Mouse (Mus musculus) liver, adult 2 months (tissue): ENCODE measurements around the gene Nova1. TPM values are rescaled to one million over a fixed set of nuclear protein-coding genes. Genes with fewer than 3 reads are reported as not detected.

Experiments used
- DNase-seq: peaks from one replicate; pipeline ENCODE4 v3.0.0-alpha.2; 2011; ENCODE audit warnings: low read depth, low spot score; ENCODE audit errors: extremely low read depth
- H3K27ac ChIP-seq: fragments of 200-500 bp; replicated peaks from 2 replicates; pipeline ENCODE4 v1.5.1; 2012; ENCODE audit warnings: low read depth, mild to moderate bottlenecking, control low read depth, inconsistent platforms, low read length; ENCODE audit not compliant: insufficient read depth
- H3K27me3 ChIP-seq: fragments of 200-500 bp; 2 replicates; pipeline ENCODE4 v1.6.1; 2012; ENCODE audit warnings: mild to moderate bottlenecking, moderate library complexity, low read length, inconsistent platforms; ENCODE audit not compliant: control insufficient read depth, insufficient read depth
- H3K36me3 ChIP-seq: fragments of 200-500 bp; 2 replicates; pipeline ENCODE4 v1.6.1; 2012; ENCODE audit warnings: low read length, inconsistent platforms; ENCODE audit not compliant: control insufficient read depth, insufficient read depth
- H3K4me1 ChIP-seq: fragments of 200-500 bp; 2 replicates; pipeline ENCODE4 v1.6.1; 2011; ENCODE audit warnings: low read length; ENCODE audit not compliant: control insufficient read depth, insufficient read depth
- H3K4me3 ChIP-seq: fragments of 200-500 bp; 2 replicates; pipeline ENCODE4 v1.5.1; 2011; ENCODE audit warnings: low read depth, mild to moderate bottlenecking, control low read depth, low read length, moderate library complexity; ENCODE audit not compliant: insufficient read depth
- H3K79me2 ChIP-seq: fragments of 200-500 bp; 2 replicates; pipeline ENCODE4 v1.6.1; 2012; ENCODE audit warnings: inconsistent platforms, mild to moderate bottlenecking, low read length, moderate library complexity; ENCODE audit not compliant: control insufficient read depth, insufficient read depth
- H3K9ac ChIP-seq: fragments of 200-500 bp; 2 replicates; pipeline ENCODE4 v1.6.1; 2012; ENCODE audit warnings: low read depth, mild to moderate bottlenecking, control low read depth, inconsistent platforms, low read length
- CTCF ChIP-seq: fragments of 200-500 bp; IDR thresholded peaks from 2 replicates; pipeline ENCODE4 v1.5.1; 2011; ENCODE audit warnings: low read depth, low read length, control low read depth
- POLR2A ChIP-seq: fragments of 200-500 bp; IDR thresholded peaks from 2 replicates; pipeline ENCODE4 v1.6.1; 2011; ENCODE audit warnings: low read length, control low read depth; ENCODE audit not compliant: insufficient read depth; ENCODE audit errors: extremely low read depth
- whole genome bisulfite sequencing: fragments of 180-500 bp; shearing (Covaris S2); methylation state at CpG from one replicate; pipeline ENCODE4 v1.1.7; 2018; 5-methylcytosine and 5-hydroxymethylcytosine counted together
- polyA plus RNA-seq: library from polyadenylated mRNA; depleted of rRNA; stranded (reverse); fragments of >200 nt; gene quantifications from 2 replicates; pipeline ENCODE4 v1.2.3, GENCODE M21; 2012
- total RNA-seq: library from RNA; depleted of rRNA; stranded (reverse); fragments of >200 nt; gene quantifications from 2 replicates; pipeline ENCODE4 v1.2.3, GENCODE M21; 2014

Nova1 gene
- total and polyA plus RNA-seq, 2 experiments, result not detected

DNA sequence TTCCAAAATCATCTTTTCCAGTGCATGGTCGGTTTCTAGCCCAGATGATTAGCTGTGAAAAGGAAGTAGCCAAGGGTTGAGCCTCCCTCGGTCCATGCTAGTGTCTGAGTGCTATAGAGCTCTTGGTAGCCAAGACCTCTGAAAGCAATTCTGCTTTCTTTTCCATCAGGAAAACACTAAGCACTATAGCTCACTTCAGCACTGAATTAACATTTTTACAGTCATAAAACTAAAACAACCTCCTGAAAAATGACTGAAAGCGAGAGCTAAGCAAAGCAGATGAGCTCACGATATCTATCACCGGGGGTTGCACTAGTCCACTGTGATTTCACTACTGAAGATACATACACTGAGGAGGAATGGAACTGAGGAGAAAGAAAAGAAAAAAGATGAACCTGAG, 3.0 kb downstream of the Nova1 start:
- no peak overlapping the region for H3K27ac ChIP-seq
- peaks cover 8% of the 10 kb centered on the region; the same call in 1 of the 2 replicates for H3K27me3 ChIP-seq
- no peak overlapping the region for H3K4me3 ChIP-seq
- no peak overlapping the region for H3K9ac ChIP-seq
- 85% methylated on average over 5 of the region's 5 CpGs for WGBS
- H3K79me2 ChIP-seq, result no peaks in the 10 kb centered on the region
- no peak for TF ChIP-seq POLR2A
- TF ChIP-seq CTCF, result no peak
- DNase-seq, result no peak
- no peaks in the 10 kb centered on the region for H3K36me3 ChIP-seq
- peaks cover 2% of the 10 kb centered on the region; the same call in 1 of the 2 replicates for H3K4me1 ChIP-seq

DNA sequence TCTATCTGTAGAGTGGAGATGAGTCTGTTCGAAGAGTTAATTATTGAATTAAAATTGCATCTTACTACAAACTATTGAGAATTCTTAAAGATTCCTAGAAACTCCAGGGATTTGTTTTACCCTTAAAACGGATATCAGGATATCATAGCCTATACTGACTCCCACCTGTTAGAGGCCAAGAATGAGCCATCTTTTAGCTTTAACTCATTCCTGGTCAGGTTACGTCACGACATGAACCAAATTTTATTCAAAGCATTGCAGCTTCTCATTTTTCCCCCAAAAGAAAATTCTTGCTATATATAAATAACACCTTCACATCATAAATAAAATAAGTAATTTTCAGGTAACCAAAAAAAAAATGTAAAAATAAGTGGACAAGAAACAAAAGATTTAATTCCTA, 3.9 kb downstream of the Nova1 start:
- no peak for DNase-seq
- H3K27ac ChIP-seq, result no peak overlapping the region
- 81% methylated on average over 4 of the region's 4 CpGs for WGBS
- TF ChIP-seq CTCF, result no peak
- TF ChIP-seq POLR2A, result no peak
- no peak overlapping the region for H3K4me3 ChIP-seq
- H3K79me2 ChIP-seq, result no peaks in the 10 kb centered on the region
- H3K27me3 ChIP-seq, result peaks cover 8% of the 10 kb centered on the region; the same call in 1 of the 2 replicates
- H3K9ac ChIP-seq, result no peak overlapping the region
- no peaks in the 10 kb centered on the region for H3K36me3 ChIP-seq
- H3K4me1 ChIP-seq, result peaks cover 2% of the 10 kb centered on the region; the same call in 1 of the 2 replicates

DNA sequence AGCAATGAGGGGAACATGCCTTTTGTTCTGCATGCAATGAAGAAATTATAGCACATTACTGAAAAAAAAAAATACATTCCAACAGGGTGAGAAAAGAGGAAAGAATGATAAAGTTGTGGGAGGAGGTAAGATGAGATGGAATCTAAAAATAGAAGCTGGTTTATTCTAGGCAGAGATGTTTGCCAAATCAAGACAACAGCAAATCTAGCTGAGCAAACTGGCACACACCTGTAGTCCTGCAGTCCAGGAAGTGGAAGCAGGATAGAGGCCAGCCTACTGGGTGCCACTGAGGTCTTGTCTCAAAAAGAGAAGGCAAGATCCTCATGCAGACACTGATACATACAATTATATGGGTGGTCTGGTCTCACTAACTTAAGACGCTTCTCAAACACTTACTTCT, 17.4 kb downstream of the Nova1 start:
- whole genome bisulfite sequencing, result 82% methylated on average over 1 of the region's 1 CpGs
- H3K79me2 ChIP-seq, result no peaks in the 10 kb centered on the region
- no peak overlapping the region for H3K27ac ChIP-seq
- no peaks in the 10 kb centered on the region for H3K36me3 ChIP-seq
- H3K4me1 ChIP-seq, result no peaks in the 10 kb centered on the region
- no peaks in the 10 kb centered on the region for H3K27me3 ChIP-seq
- DNase-seq, result no peak
- TF ChIP-seq CTCF, result no peak
- TF ChIP-seq POLR2A, result no peak
- H3K4me3 ChIP-seq, result no peak overlapping the region
- H3K9ac ChIP-seq, result no peak overlapping the region

DNA sequence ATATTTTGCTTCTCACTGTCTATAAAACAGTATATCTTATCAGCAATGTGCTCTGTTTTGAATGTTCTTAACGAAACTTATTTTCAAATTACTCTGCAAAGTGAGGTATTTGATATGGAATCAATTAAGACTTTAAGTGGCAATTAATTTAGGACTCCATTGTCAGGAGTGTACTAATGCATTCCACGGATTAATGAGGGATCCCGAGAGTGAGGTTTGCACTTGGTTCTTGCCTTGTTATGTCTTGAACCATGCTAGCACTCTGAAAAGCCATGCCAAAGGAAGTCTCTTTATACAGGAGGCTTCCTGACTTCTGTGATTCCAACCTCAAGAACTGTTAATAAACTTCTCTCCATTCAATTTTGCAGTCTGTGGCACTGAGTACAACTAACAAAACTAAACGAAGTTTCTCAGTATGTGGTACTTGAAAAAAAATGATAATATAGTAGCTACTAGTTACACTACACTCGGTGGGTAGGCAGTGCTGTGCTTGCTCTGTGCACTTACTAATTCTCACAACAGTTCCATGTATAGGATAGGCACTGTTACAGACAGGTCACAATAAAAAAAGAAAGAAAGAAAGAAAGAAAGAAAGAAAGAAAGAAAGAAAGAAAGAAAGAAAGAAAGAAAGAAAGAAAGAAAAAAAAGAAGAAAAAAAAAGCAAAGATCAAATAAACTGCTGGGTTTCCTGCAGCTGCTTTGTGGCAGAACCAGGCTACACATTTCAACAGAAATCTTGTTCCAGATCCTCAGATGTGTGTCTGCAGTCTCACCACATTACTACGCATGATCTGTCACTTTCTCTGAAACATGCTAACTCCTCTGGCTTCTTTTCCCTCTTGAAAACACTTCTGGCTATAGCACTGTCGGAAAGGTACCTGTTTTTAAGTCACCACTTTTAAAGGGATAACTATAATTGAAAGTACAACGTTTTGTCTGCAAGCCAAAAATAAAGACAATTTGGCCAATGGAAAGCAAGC, 36.1 kb downstream of the Nova1 start:
- Histone ChIP-seq H3K79me2 (no peaks in the 10 kb centered on the region), H3K27ac (no peak overlapping the region), H3K9ac (no peak overlapping the region), H3K27me3 (no peaks in the 10 kb centered on the region), H3K4me3 (no peak overlapping the region), H3K4me1 (no peaks in the 10 kb centered on the region), H3K36me3 (no peaks in the 10 kb centered on the region)
- no peak for DNase-seq
- no peak for TF ChIP-seq CTCF
- 69% methylated on average over 8 of the region's 8 CpGs for WGBS

DNA sequence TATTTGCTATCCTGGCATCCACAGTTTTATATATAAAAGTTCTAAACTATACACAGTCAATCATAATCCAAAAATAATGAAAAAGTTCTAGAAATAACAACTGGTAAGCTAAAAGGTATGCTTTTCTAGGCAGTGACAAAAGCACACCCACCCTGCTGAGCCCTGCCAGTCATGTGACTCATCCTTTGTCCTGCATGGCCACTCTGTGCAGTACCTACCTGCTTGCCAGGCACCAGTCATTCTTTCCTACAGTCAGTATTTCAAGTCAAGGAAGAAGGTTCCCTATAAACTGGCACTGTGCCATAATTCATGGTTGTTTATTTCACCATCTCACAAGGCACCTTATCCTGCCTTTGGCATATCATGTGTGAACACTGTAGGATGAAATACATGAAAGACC, 37.2 kb downstream of the Nova1 start:
- Histone ChIP-seq H3K27me3 (no peaks in the 10 kb centered on the region), H3K4me3 (no peak overlapping the region), H3K9ac (no peak overlapping the region), H3K36me3 (no peaks in the 10 kb centered on the region), H3K79me2 (no peaks in the 10 kb centered on the region), H3K27ac (no peak overlapping the region), H3K4me1 (no peaks in the 10 kb centered on the region)
- TF ChIP-seq CTCF, result no peak
- TF ChIP-seq POLR2A, result no peak
- no peak for DNase-seq

DNA sequence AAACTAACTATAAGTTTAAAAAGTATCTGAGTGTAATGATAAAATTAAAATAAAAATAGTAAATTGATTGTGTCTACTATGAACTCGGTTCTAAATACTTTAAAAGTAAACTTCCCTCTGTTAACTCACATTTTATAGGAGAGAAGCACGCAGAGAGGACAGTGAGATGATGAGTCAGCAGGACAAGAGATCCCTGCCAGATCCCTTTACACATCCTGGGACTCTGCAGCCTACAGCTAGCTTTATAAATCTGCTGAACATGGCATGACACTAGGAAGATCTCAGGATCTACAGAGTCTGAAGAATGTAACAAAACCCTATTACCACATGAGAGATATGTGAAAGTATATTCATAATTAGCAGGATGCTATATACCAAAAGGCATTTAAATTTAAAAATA, 37.7 kb downstream of the Nova1 start:
- Histone ChIP-seq H3K27ac (no peak overlapping the region), H3K27me3 (no peaks in the 10 kb centered on the region), H3K36me3 (no peaks in the 10 kb centered on the region), H3K79me2 (no peaks in the 10 kb centered on the region), H3K9ac (no peak overlapping the region), H3K4me1 (no peaks in the 10 kb centered on the region), H3K4me3 (no peak overlapping the region)
- TF ChIP-seq CTCF (no peak), POLR2A (no peak)
- WGBS, result 61% methylated on average over 2 of the region's 2 CpGs
- DNase-seq, result no peak
